Mouse (Mus musculus) G1E-ER4 (cell line): ENCODE data around the gene Plk3. TPM values are rescaled to one million over a fixed set of nuclear protein-coding genes. Genes with fewer than 3 reads are reported as not detected.

Experiments
- GATA1 ChIP-seq: IDR thresholded peaks from one replicate; pipeline ENCODE4 v1.8.0; 2012; ENCODE audit warnings: low read length, inconsistent platforms
- polyA plus RNA-seq: library from polyadenylated mRNA; stranded (reverse); fragments of >175 nt; gene quantifications from 2 replicates; pipeline ENCODE4 v1.2.3, GENCODE M21; 2012

Gene Plk3
- polyA plus RNA-seq, result 6.5 and 9.7 TPM in 2 replicates

- TF ChIP-seq GATA1, result no peak
Observed at GRCm38 (mm10) chr4:117133817-117134600, at the start of gene Plk3. Gene Plk3 (minus strand): TSS chr4:117133963.

GRCm38 (mm10) chr4:117181863-117182758 is 48.3 kb upstream of the Plk3 start, which contains the start of gene Kif2c:
Gene Kif2c (minus strand): TSS chr4:117182639.
- no peak for TF ChIP-seq GATA1

GRCm38 (mm10) chr4:117169936-117170335 is 36.2 kb upstream of the Plk3 start:
- no peak for TF ChIP-seq GATA1

GRCm38 (mm10) chr4:117161183-117161582 is 27.4 kb upstream of the Plk3 start:
- no peak for TF ChIP-seq GATA1

GRCm38 (mm10) chr4:117159666-117160065 is 25.9 kb upstream of the Plk3 start:
- TF ChIP-seq GATA1, result no peak

GRCm38 (mm10) chr4:117156372-117156771 is 22.6 kb upstream of the Plk3 start:
- no peak for TF ChIP-seq GATA1

GRCm38 (mm10) chr4:117155792-117156355 is 22.1 kb upstream of the Plk3 start, which contains the start of gene Rps8:
Gene Rps8 (minus strand): TSS chr4:117156243.
- TF ChIP-seq GATA1, result no peak

GRCm38 (mm10) chr4:117155020-117155791 is 21.4 kb upstream of the Plk3 start:
- no peak for TF ChIP-seq GATA1

GRCm38 (mm10) chr4:117152714-117153113 is 19.0 kb upstream of the Plk3 start:
- no peak for TF ChIP-seq GATA1

- TF ChIP-seq GATA1, result no peak
Observed at GRCm38 (mm10) chr4:117151416-117151815, 17.7 kb upstream of the Plk3 start.

GRCm38 (mm10) chr4:117150212-117150733 is 16.5 kb upstream of the Plk3 start:
- no peak for TF ChIP-seq GATA1

GRCm38 (mm10) chr4:117149291-117150211 is 15.8 kb upstream of the Plk3 start:
- no peak for TF ChIP-seq GATA1

GRCm38 (mm10) chr4:117148815-117149214 is 15.1 kb upstream of the Plk3 start:
- TF ChIP-seq GATA1, result no peak

GRCm38 (mm10) chr4:117148047-117148713 is 14.4 kb upstream of the Plk3 start:
- no peak for TF ChIP-seq GATA1
